ENCODE assay signal across 8 mouse cellular contexts in genomic region chr10:123265241-123265790, GRCm38 (mm10). TPM values are rescaled to one million over a fixed set of nuclear protein-coding genes. Genes with fewer than 3 reads are reported as not detected.
DNase-seq lines count a peak whose midpoint lies in the region; ATAC-seq and TF ChIP-seq lines count a peak whose summit lies in the region.

No protein-coding gene starts in this region.

- no peak for TF ChIP-seq CTCF in ES-Bruce4 (IDR thresholded peaks at IDR 0.05; ENCODE audit: low read depth, low read length)
- no peak for TF ChIP-seq CTCF in hindbrain, postnatal 0 days (IDR thresholded peaks at IDR 0.05; ENCODE audit: low read depth)
- TF ChIP-seq CTCF in small intestine, adult 2 months (IDR thresholded peaks at IDR 0.05; ENCODE audit: extremely low read depth, insufficient read length, insufficient replicate concordance, low read depth, low read length), result no peak

- DNase-seq in heart, adult 11 months, result peak; percentile 81
- DNase-seq in heart, postnatal 10 days, result no peak
- peak; percentile 31 for DNase-seq in hindbrain, postnatal 0 days (ENCODE audit: low spot score)
- no peak for DNase-seq in gastrocnemius, adult 8-10 months (ENCODE audit: low spot score in 2 of 2)

- H3K36me3 ChIP-seq in ES-Bruce4 (ENCODE audit: control insufficient read depth, insufficient read depth, low read length, poor library complexity, severe bottlenecking), result no peaks in the 10 kb centered on the region
- no peaks in the 10 kb centered on the region for H3K36me3 ChIP-seq in embryonic facial prominence, embryonic 13.5 days
- no peaks in the 10 kb centered on the region for H3K36me3 ChIP-seq in hindbrain, postnatal 0 days (ENCODE audit: insufficient read depth, low read length)
- H3K36me3 ChIP-seq in liver, embryonic 15.5 days (replicated peaks), result no peaks in the 10 kb centered on the region
- H3K36me3 ChIP-seq in small intestine, adult 2 months (ENCODE audit: control insufficient read depth, insufficient read depth, low read length), result no peaks in the 10 kb centered on the region

- no peak for TF ChIP-seq EP300 in ES-Bruce4 (IDR thresholded peaks at IDR 0.05; ENCODE audit: insufficient read depth, low read depth, low read length)

- H3K4me1 ChIP-seq in ES-Bruce4 (ENCODE audit: control insufficient read depth, insufficient read depth, low read length), result no peaks in the 10 kb centered on the region
- peaks cover 14% of the 10 kb centered on the region for H3K4me1 ChIP-seq in embryonic facial prominence, embryonic 13.5 days
- no peaks in the 10 kb centered on the region for H3K4me1 ChIP-seq in hindbrain, postnatal 0 days (ENCODE audit: insufficient read depth, low read length)
- 0 out of 2 replicates have a peak, but pooled peaks cover 5% of the 10 kb centered on the region for H3K4me1 ChIP-seq in liver, embryonic 15.5 days (replicated peaks)
- peaks cover 11% of the 10 kb centered on the region for H3K4me1 ChIP-seq in small intestine, adult 2 months (ENCODE audit: control insufficient read depth, insufficient read depth, insufficient read length, low read length)

- H3K9me3 ChIP-seq in ES-Bruce4 (replicated peaks; ENCODE audit: control insufficient read depth, insufficient read depth, low read length, poor library complexity, severe bottlenecking), result no peaks in the 10 kb centered on the region
- H3K9me3 ChIP-seq in embryonic facial prominence, embryonic 13.5 days, result no peaks in the 10 kb centered on the region
- H3K9me3 ChIP-seq in hindbrain, postnatal 0 days (ENCODE audit: low read length), result no peaks in the 10 kb centered on the region
- H3K9me3 ChIP-seq in liver, embryonic 15.5 days (replicated peaks), result no peaks in the 10 kb centered on the region

- ATAC-seq in embryonic facial prominence, embryonic 13.5 days (ENCODE audit: insufficient number of reproducible peaks, insufficient read depth, low FRiP score, low TSS enrichment, low read depth), result peak; percentile 71
- peak; percentile 62 for ATAC-seq in hindbrain, postnatal 0 days
- ATAC-seq in liver, embryonic 15.5 days (ENCODE audit: insufficient read depth), result no peak

- peak overlapping the region; percentile 98 for H3K4me2 ChIP-seq in embryonic facial prominence, embryonic 13.5 days
- peak overlapping the region; percentile 84 for H3K4me2 ChIP-seq in hindbrain, postnatal 0 days (ENCODE audit: low read depth, low read length)
- peak overlapping the region; percentile 63 for H3K4me2 ChIP-seq in liver, embryonic 15.5 days

- 1% methylated on average over 46 of the region's 50 CpGs for WGBS in embryonic facial prominence, embryonic 13.5 days
- WGBS in hindbrain, postnatal 0 days, result under 1% methylated on average over 47 of the region's 50 CpGs
- 1% methylated on average over 50 of the region's 50 CpGs for WGBS in liver, embryonic 15.5 days (ENCODE audit: insufficient replicate concordance)
- WGBS in small intestine, adult 2 months, result 3% methylated on average over 50 of the region's 50 CpGs

- peak overlapping the region; percentile 48 for H3K4me3 ChIP-seq in ES-Bruce4 (ENCODE audit: low read depth, low read length)
- peak overlapping the region; percentile 61 for H3K4me3 ChIP-seq in embryonic facial prominence, embryonic 13.5 days
- peak overlapping the region; percentile 53 for H3K4me3 ChIP-seq in hindbrain, postnatal 0 days (ENCODE audit: low read length)
- peak overlapping the region; percentile 38 for H3K4me3 ChIP-seq in liver, embryonic 15.5 days (replicated peaks)
- peak overlapping the region; percentile 36; the same call in 1 of the 2 replicates for H3K4me3 ChIP-seq in small intestine, adult 2 months (ENCODE audit: low read depth, low read length)

- H3K9ac ChIP-seq in ES-Bruce4 (ENCODE audit: low read depth, poor library complexity, severe bottlenecking), result no peak overlapping the region
- peak overlapping the region; percentile 73 for H3K9ac ChIP-seq in embryonic facial prominence, embryonic 13.5 days
- peak overlapping the region; percentile 55 for H3K9ac ChIP-seq in hindbrain, postnatal 0 days (replicated peaks; ENCODE audit: low read length)
- H3K9ac ChIP-seq in liver, embryonic 15.5 days, result no peak overlapping the region

- H3K27ac ChIP-seq in ES-Bruce4 (ENCODE audit: insufficient read depth, low read length), result no peak overlapping the region
- no peak overlapping the region for H3K27ac ChIP-seq in embryonic facial prominence, embryonic 13.5 days
- H3K27ac ChIP-seq in hindbrain, postnatal 0 days, result peak overlapping the region; percentile 65; the same call in 1 of the 2 replicates
- H3K27ac ChIP-seq in liver, embryonic 15.5 days (replicated peaks), result no peak overlapping the region
- no peak overlapping the region for H3K27ac ChIP-seq in small intestine, adult 2 months (ENCODE audit: insufficient read depth, low read depth, low read length)

- H3K27me3 ChIP-seq in ES-Bruce4 (ENCODE audit: control insufficient read depth, insufficient read depth, low read length, poor library complexity, severe bottlenecking), result peaks cover 22% of the 10 kb centered on the region
- peaks cover 36% of the 10 kb centered on the region for H3K27me3 ChIP-seq in embryonic facial prominence, embryonic 13.5 days
- H3K27me3 ChIP-seq in hindbrain, postnatal 0 days (ENCODE audit: insufficient read depth, low read length), result no peaks in the 10 kb centered on the region
- H3K27me3 ChIP-seq in liver, embryonic 15.5 days, result peaks cover 64% of the 10 kb centered on the region
- H3K27me3 ChIP-seq in small intestine, adult 2 months (ENCODE audit: control insufficient read depth, insufficient read depth, low read length), result peaks cover 26% of the 10 kb centered on the region

- intact Hi-C loops in heart, postnatal 10 days (cut with DNase I), result no loop called here

- TF ChIP-seq POLR2A in ES-Bruce4 (IDR thresholded peaks at IDR 0.05; ENCODE audit: insufficient read depth, low read length), result no peak
- TF ChIP-seq POLR2A in small intestine, adult 2 months (IDR thresholded peaks at IDR 0.05; ENCODE audit: low read depth, low read length), result no peak

RNA-seq across cellular contexts. Expression of gene Fam19a2, which starts 1.5 kb away (rescaled TPM):
- total RNA-seq in heart, postnatal 10 days (2021), result under 1 TPM; 0.12 to 0.17 TPM
- not detected in 2 replicates for polyA plus RNA-seq in ES-Bruce4 (2011; ENCODE audit: insufficient read depth, insufficient read length, low read depth, missing spikeins)
- polyA plus RNA-seq in embryonic facial prominence, embryonic 13.5 days (2015; fragmentation: Nextera tagmentation; extraction: Ambion mirVana), result 4.2 and 4.3 TPM in 2 replicates
- 90.5 and 94.7 TPM in 2 replicates for total RNA-seq in hindbrain, postnatal 0 days (2014; rRNA removed)
- 44.6 and 48.9 TPM in 2 replicates for polyA plus RNA-seq in hindbrain, postnatal 0 days (2015; fragmentation: Nextera tagmentation; extraction: Ambion mirVana)
- 0.30 and 0.31 TPM in 2 replicates for polyA plus RNA-seq in liver, embryonic 15.5 days (2015; fragmentation: Nextera tagmentation; extraction: Ambion mirVana)
- polyA plus RNA-seq in small intestine, adult 2 months (2012; rRNA removed), result 0.04 TPM in 1 of 2 replicates, not detected in the other
- total RNA-seq in gastrocnemius, adult 8-10 months (2022), result under 1 TPM in 1 of 4 experiments, not detected in 3; 0.13 TPM

Comparison
In these comparisons a context has a peak if more than half of its experiments do, and no peak if none do; other contexts are left out.
1. DNase-seq: peak in heart, adult 11 months (single experiment) and hindbrain, postnatal 0 days (single experiment); none in heart, postnatal 10 days (0 of 2) and gastrocnemius, adult 8-10 months (0 of 2).
2. H3K9ac ChIP-seq: peak in embryonic facial prominence, embryonic 13.5 days (single experiment) and hindbrain, postnatal 0 days (single experiment); none in ES-Bruce4 (single experiment) and liver, embryonic 15.5 days (single experiment).
3. Peak in every context shown above with its lines, with median percentiles within 50 percentile points of each other: H3K4me3 ChIP-seq and H3K4me2 ChIP-seq.